Mouse (Mus musculus) gastrocnemius, adult 8-10 months (tissue): ENCODE data around the gene Camta2. TPM values are rescaled to one million over a fixed set of nuclear protein-coding genes. Genes with fewer than 3 reads are reported as not detected.

Experiments
- DNase-seq, 2 experiments: peaks; one replicate each; pipeline ENCODE4 v3.0.0; 2022; ENCODE audit warnings: low spot score in 2 of 2
- total RNA-seq, 4 experiments: library from RNA; stranded (reverse); gene quantifications; 2 replicates each; pipeline ENCODE4 v1.2.4; 2022

Gene Camta2
- 10 to 100 TPM; 35.2 to 43.1 (median 39.3) TPM for total RNA-seq

DNA sequence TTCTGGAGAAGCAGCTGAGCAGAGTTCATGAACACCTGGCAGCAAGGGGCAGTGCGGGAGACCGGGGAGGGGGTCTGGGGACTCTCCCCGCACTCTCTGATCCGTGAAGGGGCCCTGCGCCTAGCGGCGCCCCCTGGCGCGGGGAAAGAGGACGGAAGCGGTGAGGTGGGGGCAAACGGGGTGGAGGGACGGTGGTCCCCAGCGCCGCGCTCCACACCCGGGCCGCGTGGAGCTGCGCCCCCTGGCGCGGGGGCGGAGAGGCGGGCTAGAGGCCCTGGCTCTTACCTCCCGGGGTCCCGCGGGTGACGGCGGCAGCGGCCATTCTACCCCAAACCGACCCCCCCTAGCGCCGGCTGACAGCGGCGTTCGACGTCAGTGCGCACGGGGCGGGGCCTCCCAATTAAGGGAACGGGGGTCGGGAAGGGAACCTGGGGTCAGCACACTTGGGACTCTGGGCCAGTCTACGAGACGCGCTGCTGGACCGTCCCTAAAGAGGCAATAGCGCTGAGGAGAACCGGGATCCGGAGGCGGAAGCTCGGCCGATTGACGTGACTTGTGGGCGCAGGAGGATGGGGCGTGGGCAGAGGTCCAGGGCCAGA is at the start of gene Camta2:
Camta2 (minus strand) TSS at position 505 of the 599 bp plus-strand sequence.
- peak; percentile 85 to 86 for DNase-seq

DNA sequence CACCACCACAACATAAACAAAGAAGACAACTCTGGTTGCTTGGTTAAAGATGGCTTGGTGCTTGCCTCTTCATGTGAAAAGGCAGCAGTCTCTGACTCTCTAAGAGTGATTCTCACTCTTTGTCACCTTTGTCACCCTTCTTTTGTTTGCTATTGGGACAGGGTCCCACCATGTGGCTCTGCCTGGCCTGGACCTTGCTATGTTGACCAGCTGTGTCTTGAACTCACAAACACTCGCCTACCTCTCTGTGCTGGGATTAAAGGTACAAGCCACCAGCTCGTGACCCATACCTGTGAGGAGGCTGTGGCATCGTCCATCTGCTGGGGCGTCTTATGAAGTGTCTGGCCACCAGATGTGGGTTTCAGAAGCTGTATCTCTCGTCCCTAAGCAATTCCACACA is 45.4 kb upstream of the Camta2 start:
- DNase-seq, result no peak

DNA sequence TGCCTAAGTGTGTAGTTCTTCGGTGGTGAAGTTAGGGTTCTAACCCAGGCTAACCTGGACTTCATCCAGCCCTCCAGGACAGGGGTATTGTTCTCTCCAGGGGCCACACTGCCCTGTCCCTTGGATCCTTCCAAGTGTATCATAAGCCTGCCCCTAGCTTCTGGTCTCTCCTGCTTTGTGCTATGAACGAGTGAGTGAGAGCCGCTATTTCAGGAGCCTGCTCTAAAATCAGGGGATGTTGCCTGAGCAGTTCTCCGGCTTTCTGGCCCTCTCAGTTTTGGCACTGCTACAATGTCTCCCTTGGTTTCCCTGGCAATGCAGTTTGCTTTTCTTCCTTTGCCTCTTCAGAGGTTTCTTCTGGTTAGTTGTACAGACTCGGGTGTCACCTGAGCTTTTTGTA is 43.3 kb upstream of the Camta2 start:
- DNase-seq, result no peak

GRCm38 (mm10) chr11:70730427-70731038 is 42.6 kb upstream of the Camta2 start:
- DNase-seq, result no peak

DNA sequence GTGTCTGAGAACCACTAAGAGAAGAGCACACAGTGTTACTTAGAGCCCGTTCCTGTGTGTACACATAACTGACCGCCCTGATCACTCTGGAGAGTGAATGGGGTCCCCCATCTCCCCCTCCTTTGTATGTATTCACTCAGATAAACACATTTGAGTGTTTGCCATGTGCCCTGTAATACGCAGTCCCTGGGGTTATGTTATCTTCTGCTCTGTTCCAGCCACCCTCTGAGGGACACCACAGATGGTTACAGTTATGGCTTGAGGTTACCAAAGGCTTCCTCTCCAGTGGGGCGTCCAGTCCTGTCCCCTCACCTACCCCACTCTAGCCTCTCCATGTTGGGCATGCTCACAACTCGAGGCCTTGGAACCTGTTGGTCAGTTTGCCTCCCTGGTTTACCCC is 39.5 kb upstream of the Camta2 start:
- no peak for DNase-seq

DNA sequence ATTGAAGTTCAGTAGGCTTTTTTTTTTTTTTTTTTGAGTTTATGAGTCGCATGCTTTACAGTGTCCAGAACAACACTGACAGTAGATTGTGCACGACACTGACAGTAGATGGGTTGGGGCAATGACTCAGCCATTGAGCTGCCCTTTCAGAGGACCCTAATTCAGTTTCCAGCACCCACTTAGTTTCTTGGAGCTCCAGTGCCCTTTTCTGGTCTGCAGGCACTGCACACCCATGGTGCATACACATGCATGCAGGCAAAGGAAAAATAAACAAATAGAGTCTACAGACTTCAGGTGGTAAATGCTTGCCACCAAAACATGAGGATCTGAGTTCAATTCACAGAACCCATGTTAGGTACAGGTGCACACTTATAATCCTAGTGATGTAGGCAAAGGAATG is 38.7 kb upstream of the Camta2 start:
- DNase-seq, result no peak

DNA sequence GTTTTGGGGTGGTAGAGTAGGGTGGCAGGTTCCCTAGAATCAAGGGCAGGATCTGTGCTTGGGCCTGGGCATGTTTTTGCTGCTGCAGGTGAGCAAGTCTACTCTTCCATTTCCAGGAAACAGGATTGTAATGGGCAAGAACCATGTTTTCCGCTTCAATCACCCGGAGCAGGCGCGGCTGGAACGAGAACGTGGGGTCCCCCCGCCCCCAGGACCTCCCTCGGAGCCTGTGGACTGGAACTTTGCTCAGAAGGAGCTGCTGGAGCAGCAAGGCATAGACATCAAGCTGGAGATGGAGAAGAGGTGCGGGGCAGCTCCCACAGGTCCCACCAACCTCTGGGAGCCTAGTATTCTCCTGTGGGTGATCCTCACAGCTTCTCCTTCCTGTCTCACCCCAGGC is 36.8 kb upstream of the Camta2 start:
- DNase-seq, result no peak

GRCm38 (mm10) chr11:70721072-70721471 is 33.2 kb upstream of the Camta2 start:
- no peak for DNase-seq

DNA sequence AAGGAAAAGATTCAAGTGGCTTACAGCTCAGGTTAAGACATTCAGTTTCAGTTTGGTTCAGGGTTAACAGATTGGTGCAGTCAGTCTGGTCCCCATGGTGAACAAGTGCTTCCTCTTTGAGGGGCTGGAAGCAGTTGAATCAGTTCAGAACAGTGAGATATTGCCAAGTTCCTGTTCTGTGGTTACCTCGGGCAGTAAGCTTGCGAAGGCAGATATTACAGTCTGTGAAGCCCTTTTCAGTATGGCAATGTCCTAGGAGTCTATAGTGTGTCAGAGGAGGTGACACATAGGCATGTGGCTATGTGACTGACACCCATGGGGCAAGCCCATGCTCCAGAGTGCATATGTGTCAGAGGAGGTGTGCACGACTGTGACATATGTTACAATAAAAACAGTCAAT is 32.7 kb upstream of the Camta2 start:
- no peak for DNase-seq

- no peak for DNase-seq
Measured at GRCm38 (mm10) chr11:70718481-70718880, 30.6 kb upstream of the Camta2 start.

DNA sequence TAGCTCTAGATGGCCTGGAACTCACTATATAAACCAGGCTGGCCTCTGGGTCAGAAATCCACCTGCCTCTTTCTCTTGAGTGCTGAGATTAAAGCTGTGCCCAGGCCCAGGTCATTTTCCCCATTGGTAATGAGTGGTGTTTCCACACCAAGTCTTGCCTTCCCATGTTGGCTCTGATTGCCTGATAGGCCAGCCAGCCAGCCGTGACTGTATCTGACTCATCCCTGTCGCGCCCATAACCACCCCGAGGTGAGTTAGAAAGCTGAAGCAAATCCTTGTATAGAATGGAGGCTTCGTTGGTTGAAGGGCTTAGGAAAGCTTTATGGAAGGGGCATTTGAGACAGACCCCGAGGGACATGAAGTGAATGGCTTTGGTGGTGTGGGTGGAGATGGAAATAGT is 27.9 kb upstream of the Camta2 start:
- no peak for DNase-seq

DNA sequence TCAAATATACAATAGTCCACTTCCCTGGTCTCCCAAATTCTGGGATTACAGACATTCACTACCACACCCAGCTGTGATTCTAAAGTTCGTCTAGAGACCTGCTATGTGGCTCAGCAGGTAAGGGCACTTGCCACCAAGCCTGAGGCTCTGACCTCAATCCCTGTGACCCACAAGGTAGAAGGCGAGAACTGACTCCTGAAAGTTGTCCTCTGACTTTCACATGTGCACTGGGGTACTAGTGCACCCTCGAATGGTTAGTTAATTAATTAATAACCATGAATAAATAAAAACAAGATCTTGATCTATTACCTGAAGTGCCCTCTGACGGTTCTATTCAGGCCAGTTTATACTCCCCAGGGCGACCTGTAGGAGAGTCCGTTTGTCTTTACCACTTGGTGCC is 25.3 kb upstream of the Camta2 start:
- DNase-seq, result no peak

GRCm38 (mm10) chr11:70711026-70711425 is 23.1 kb upstream of the Camta2 start:
- DNase-seq, result no peak

DNA sequence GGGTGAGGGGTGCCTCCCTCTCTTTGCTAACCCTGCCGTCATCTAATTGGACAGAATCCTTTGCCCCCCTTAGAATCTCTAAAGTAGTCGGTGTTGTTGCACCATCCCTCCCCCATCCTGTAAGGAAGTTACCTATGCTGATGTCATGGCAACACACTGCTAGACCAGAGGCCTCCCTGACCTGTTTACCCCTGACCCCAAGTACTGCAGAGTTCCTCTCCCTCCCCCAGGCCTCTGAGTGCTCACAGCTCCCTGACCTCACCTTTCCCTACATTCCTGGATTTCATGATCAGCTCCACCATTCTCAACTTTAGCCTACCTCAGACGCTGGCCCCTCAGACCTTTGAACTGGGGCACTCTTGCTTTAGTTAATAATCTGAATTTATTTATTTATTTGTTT is 18.2 kb upstream of the Camta2 start:
- no peak for DNase-seq

- peak; percentile 79 to 89 for DNase-seq
Measured at GRCm38 (mm10) chr11:70702781-70703180, 14.9 kb upstream of the Camta2 start.

DNA sequence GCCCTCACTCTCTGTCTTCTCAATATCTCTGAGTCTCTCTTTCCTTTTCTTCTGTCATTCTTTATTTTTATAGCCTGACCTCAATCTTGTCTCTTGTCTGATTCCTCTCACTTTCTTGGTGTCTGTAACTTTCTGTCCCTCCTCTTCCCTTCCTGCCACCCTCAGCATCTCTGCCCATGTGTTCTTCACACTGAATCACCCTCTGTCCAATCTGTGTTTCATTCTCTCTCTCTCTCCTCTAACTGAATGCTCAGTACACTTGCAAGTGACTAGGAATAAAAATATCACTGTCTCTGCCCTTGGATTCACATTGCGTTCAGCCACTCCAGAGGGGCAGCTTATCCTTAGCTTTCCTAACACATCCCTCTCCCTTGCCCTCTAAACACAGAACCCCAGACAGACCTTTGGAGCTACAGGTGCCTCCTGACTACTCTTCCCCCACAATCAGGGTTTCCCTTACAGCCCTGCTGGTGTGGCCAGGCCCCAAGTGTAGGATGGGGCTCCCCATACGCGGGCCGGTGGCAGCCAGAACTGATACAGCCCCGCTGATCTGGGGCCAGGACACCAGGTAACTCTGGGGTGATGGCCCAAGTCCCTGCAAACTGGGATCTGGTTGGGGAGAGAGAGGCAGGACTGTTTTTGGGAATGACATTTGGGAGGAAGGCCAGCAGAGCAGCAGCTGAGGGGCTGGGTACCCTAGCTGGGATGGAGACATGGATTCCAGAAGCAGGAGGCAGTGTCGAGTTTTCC is 14.3 kb upstream of the Camta2 start:
- no peak for DNase-seq

GRCm38 (mm10) chr11:70701221-70701955 is 13.5 kb upstream of the Camta2 start:
- no peak for DNase-seq

GRCm38 (mm10) chr11:70700613-70701012 is 12.7 kb upstream of the Camta2 start:
- DNase-seq, result peak; percentile 87 to 92

- DNase-seq, result peak; percentile 91 to 94
Measured at GRCm38 (mm10) chr11:70699722-70700556, 12.0 kb upstream of the Camta2 start, which contains the start of the genes Inca1 and Kif1c. Inca1 (minus strand) TSS chr11:70700155. Kif1c (plus strand) TSS chr11:70700548.

- no peak for DNase-seq
Measured at GRCm38 (mm10) chr11:70699051-70699450, 11.1 kb upstream of the Camta2 start.

GRCm38 (mm10) chr11:70697376-70697775 is 9.5 kb upstream of the Camta2 start:
- DNase-seq, result no peak
